Mouse (Mus musculus) liver, postnatal 0 days (tissue): Measurements from ENCODE around the gene Nudt19.

Source experiments
- CTCF ChIP-seq: sonication (generic); IDR thresholded peaks from 2 replicates; pipeline ENCODE4 v1.5.1; 2016; ENCODE audit warnings: antibody characterized with exemption, low read depth
- EP300 ChIP-seq: IDR thresholded peaks from 2 replicates; pipeline ENCODE4 v1.6.1; 2016; ENCODE audit warnings: antibody characterized with exemption, low read depth, mild to moderate bottlenecking

GRCm38 (mm10) chr7:35582719-35583118 is 26.6 kb upstream of the Nudt19 start:
- peak; percentile 53 for TF ChIP-seq CTCF
- TF ChIP-seq EP300: no peak
